Mouse (Mus musculus): ENCODE results near the gene Gm10320. TPM values are rescaled to one million over a fixed set of nuclear protein-coding genes. Genes with fewer than 3 reads are reported as not detected.
A peak's percentile ranks its signal among the peaks of the same experiment; 100 is the strongest.

Gm10320 gene
- polyA plus RNA-seq, 1 experiment from 2014 or later, result 1.3 TPM

DNA sequence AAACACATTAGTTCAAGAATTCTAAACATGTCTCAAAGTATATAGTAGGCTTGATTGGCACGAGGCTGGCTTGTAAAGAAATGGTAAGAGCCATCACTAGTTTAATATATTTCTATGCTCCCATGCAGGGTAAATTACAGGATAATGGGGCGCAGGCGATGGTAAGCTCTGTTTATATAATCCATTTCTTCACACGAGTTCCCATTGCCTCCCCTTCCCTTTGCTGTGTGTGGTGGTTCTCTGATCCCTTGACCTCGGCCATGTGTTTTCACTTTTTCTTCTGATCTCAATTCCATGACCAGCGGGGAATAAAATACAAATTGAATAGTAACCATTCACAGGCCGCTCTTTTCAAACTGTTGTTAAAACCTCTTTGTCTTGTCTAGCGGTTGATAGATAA lies 11.8 kb upstream of the Gm10320 start:
- Histone ChIP-seq H3K4me3 (replicated peaks) (no peak overlapping the region), H3K9me3 (replicated peaks) (no peaks in the 10 kb centered on the region), H3K36me3 (replicated peaks) (no peaks in the 10 kb centered on the region), H3K27ac (replicated peaks) (no peak overlapping the region), H3K9ac (no peak overlapping the region), H3K4me2 (no peak overlapping the region), H3K4me1 (replicated peaks) (no peaks in the 10 kb centered on the region; the same call in 1 of the 2 replicates), H3K27me3 (peaks cover 99% of the 10 kb centered on the region)
- no peak for ATAC-seq (ENCODE audit: insufficient read depth)
- 1% methylated on average over 8 of the region's 8 CpGs for WGBS (ENCODE audit: insufficient replicate concordance)

DNA sequence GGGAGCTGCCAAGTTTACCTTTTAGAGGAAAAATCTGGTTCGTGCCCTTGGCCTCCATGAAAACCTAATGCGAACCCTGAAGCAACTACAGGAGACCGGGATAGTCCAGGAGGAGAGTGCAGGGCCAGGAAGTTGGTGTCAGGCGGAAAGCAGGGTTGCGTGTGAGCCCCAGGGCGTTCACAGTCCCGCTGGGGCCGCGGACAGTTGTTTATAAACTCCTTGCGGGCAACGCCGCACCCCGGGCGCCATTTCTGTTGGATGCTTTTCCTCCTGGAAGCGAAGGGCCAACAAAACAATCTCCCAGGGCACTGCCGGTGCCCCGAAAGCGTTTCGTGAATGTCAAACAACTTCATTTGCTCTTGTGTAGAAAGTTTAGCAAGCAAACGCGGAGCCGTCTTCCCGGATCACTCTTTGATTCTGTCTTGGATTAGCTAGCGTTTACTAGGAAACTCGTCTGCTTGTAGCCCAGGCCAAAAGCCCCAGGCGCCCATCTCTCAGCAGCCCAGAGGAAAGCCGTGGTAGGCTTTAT lies 11.1 kb upstream of the Gm10320 start:
- H3K4me1 ChIP-seq (replicated peaks), result no peaks in the 10 kb centered on the region; the same call in 1 of the 2 replicates

DNA sequence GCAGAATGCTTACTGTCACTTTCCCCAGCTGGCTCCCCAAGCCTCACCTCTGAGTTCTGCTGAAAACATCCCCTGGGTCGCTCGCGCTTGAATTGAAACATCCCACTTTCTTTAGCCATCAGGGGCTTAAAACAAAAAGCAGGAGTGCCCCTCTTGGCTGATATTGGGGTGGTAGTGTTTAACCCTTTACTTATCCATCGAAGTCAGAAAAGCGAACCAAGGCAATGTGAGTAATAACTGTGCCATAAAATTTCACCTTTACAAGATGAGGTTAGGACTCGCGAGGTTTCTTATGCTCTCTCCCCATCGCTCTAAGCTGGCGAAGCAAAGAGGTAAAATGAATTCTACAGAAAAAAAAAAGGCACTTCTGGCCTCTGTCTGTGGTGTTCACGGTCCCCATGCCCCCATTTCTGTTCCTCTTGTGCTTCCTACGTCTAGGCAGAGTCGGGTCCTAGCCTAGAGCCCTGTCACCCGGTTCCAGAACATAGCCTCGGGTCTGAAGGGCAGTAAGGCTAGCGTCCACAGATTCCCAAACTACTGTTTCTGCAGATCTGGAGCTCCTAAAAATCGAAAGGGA lies 10.5 kb upstream of the Gm10320 start:
- Histone ChIP-seq H3K4me1 (replicated peaks) (no peaks in the 10 kb centered on the region; the same call in 1 of the 2 replicates), H3K27ac (replicated peaks) (no peak overlapping the region), H3K36me3 (replicated peaks) (no peaks in the 10 kb centered on the region), H3K9ac (no peak overlapping the region), H3K4me2 (no peak overlapping the region), H3K27me3 (peaks cover 100% of the 10 kb centered on the region), H3K9me3 (replicated peaks) (no peaks in the 10 kb centered on the region), H3K4me3 (replicated peaks) (no peak overlapping the region)
- ATAC-seq (ENCODE audit: insufficient read depth), result no peak
- WGBS (ENCODE audit: insufficient replicate concordance), result 2% methylated on average over 16 of the region's 16 CpGs

More for the DNA sequence above, 11.1 kb upstream of the Gm10320 start:
- Histone ChIP-seq H3K36me3 (replicated peaks) (no peaks in the 10 kb centered on the region), H3K4me3 (replicated peaks) (no peak overlapping the region), H3K4me2 (peak overlapping the region; percentile 25; the same call in 1 of the 2 replicates), H3K27ac (replicated peaks) (no peak overlapping the region), H3K9me3 (replicated peaks) (no peaks in the 10 kb centered on the region), H3K27me3 (peaks cover 100% of the 10 kb centered on the region), H3K9ac (no peak overlapping the region)
- WGBS (ENCODE audit: insufficient replicate concordance), result under 1% methylated on average over 27 of the region's 27 CpGs
- ATAC-seq (ENCODE audit: insufficient read depth), result no peak

DNA sequence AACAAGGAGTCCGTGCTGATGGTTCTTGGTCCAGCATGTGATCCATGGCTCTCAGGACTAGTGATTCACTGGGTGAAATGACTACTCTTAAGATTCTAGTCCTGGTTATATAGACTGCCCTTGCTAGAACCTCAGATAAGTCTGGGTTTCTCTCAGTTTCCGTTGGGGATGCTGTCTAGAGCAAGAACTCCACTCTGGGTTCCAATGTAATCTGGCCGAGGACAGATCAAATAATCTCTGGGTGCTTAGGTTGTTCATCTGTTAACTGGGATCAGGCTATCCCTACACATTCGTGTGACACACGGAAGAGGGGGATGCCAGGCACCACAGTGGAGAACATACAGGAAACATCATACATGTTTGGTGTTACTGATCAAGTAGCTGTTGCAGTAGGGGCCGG lies 9.5 kb upstream of the Gm10320 start:
- no peaks in the 10 kb centered on the region; the same call in 1 of the 2 replicates for H3K4me1 ChIP-seq (replicated peaks)
- H3K27me3 ChIP-seq, result peaks cover 93% of the 10 kb centered on the region
- H3K4me2 ChIP-seq, result no peak overlapping the region
- no peak overlapping the region for H3K9ac ChIP-seq
- WGBS (ENCODE audit: insufficient replicate concordance), result 4% methylated on average over 6 of the region's 6 CpGs
- H3K27ac ChIP-seq (replicated peaks), result no peak overlapping the region
- H3K4me3 ChIP-seq (replicated peaks), result no peak overlapping the region
- H3K9me3 ChIP-seq (replicated peaks), result no peaks in the 10 kb centered on the region
- no peak for ATAC-seq (ENCODE audit: insufficient read depth)
- no peaks in the 10 kb centered on the region for H3K36me3 ChIP-seq (replicated peaks)

DNA sequence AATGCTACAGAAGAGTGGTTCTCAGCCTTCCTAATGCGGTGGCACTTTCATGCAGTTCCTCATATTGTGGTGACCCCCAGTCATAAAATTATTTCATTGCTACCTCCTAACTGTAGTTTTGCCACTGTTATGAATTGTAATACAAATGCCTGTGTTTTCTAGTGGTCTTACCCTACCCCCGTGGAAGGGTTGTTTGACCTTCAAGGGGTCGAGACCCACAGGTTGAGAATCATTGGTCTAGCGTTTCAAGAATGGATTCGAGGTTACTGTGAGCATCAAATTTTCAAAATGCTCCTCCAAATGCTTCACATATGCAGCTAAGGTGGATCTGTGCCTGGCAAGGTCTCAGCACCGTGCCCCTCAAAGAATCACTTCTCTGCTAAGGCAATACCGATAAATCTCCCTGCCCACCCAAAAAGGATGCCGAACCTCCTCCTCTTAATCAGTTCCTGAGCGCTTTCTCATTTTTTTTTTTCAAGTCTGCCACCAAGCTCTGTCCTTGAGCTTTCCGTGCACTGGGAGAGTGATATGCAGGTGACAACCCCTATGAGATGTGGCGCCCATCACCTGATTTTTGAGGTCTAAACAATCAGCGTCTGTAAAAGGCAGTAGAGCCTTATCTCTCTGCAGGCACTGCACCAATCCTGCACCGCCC lies 8.8 kb upstream of the Gm10320 start:
- H3K36me3 ChIP-seq (replicated peaks), result no peaks in the 10 kb centered on the region
- ATAC-seq (ENCODE audit: insufficient read depth), result no peak
- no peak overlapping the region for H3K4me2 ChIP-seq
- H3K9ac ChIP-seq, result no peak overlapping the region
- WGBS (ENCODE audit: insufficient replicate concordance), result 16% methylated on average over 13 of the region's 13 CpGs
- H3K27me3 ChIP-seq, result peaks cover 86% of the 10 kb centered on the region
- H3K4me1 ChIP-seq (replicated peaks), result no peaks in the 10 kb centered on the region; the same call in 1 of the 2 replicates
- no peak overlapping the region for H3K27ac ChIP-seq (replicated peaks)
- no peak overlapping the region for H3K4me3 ChIP-seq (replicated peaks)
- H3K9me3 ChIP-seq (replicated peaks), result 0 out of 2 replicates have a peak, but pooled peaks cover 3% of the 10 kb centered on the region

DNA sequence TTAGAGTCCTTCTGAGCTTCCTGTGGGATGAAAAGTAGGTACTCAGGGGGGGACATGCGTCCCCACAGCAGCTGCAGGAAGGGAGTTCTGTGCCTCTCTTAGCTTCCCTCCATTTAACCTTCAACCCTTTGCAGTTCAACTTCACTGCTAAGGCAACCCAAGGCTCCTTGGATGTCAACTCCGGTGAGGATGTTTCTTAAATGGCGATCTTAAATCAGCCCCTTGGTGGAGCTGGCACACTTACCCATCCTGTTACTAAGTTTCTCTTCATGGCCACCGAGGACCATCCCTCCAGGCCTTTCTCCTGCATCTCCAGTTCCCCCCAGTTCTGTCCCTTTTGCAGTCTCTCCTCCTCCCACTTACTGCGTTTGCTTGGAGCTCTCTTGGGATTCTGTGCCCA lies 6.8 kb upstream of the Gm10320 start:
- Histone ChIP-seq H3K27ac (replicated peaks) (no peak overlapping the region), H3K4me2 (no peak overlapping the region), H3K36me3 (replicated peaks) (no peaks in the 10 kb centered on the region), H3K4me3 (replicated peaks) (no peak overlapping the region), H3K4me1 (replicated peaks) (no peaks in the 10 kb centered on the region), H3K27me3 (peaks cover 65% of the 10 kb centered on the region), H3K9ac (no peak overlapping the region), H3K9me3 (replicated peaks) (0 out of 2 replicates have a peak, but pooled peaks cover 3% of the 10 kb centered on the region)
- no peak for ATAC-seq (ENCODE audit: insufficient read depth)
- WGBS (ENCODE audit: insufficient replicate concordance), result 44% methylated on average over 5 of the region's 5 CpGs

DNA sequence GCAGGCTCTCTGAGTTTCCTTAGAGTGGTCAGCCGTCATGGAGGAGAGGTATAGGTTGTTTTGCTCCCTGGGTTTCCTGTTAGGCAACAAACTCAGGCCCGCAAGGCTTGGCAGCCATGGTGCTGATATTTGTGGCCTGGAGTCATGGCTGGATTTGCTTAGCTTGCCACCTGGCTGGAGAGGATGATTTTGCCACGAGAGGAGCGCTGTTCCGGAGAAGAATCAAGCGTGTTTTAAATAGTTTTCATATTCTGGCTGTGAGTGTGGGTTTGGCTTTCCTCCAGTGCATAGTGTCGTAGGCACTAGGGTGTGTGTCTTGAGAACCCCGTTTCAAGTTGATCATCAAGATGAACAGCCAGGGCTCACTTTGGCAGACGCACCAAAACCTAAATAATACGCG lies 6.3 kb upstream of the Gm10320 start:
- no peak overlapping the region for H3K9ac ChIP-seq
- H3K9me3 ChIP-seq (replicated peaks), result 0 out of 2 replicates have a peak, but pooled peaks cover 3% of the 10 kb centered on the region
- H3K27me3 ChIP-seq, result peaks cover 61% of the 10 kb centered on the region
- no peaks in the 10 kb centered on the region for H3K4me1 ChIP-seq (replicated peaks)
- 55% methylated on average over 11 of the region's 11 CpGs for WGBS (ENCODE audit: insufficient replicate concordance)
- no peak overlapping the region for H3K4me3 ChIP-seq (replicated peaks)
- no peak overlapping the region for H3K27ac ChIP-seq (replicated peaks)
- H3K4me2 ChIP-seq, result no peak overlapping the region
- no peaks in the 10 kb centered on the region for H3K36me3 ChIP-seq (replicated peaks)
- no peak for ATAC-seq (ENCODE audit: insufficient read depth)

DNA sequence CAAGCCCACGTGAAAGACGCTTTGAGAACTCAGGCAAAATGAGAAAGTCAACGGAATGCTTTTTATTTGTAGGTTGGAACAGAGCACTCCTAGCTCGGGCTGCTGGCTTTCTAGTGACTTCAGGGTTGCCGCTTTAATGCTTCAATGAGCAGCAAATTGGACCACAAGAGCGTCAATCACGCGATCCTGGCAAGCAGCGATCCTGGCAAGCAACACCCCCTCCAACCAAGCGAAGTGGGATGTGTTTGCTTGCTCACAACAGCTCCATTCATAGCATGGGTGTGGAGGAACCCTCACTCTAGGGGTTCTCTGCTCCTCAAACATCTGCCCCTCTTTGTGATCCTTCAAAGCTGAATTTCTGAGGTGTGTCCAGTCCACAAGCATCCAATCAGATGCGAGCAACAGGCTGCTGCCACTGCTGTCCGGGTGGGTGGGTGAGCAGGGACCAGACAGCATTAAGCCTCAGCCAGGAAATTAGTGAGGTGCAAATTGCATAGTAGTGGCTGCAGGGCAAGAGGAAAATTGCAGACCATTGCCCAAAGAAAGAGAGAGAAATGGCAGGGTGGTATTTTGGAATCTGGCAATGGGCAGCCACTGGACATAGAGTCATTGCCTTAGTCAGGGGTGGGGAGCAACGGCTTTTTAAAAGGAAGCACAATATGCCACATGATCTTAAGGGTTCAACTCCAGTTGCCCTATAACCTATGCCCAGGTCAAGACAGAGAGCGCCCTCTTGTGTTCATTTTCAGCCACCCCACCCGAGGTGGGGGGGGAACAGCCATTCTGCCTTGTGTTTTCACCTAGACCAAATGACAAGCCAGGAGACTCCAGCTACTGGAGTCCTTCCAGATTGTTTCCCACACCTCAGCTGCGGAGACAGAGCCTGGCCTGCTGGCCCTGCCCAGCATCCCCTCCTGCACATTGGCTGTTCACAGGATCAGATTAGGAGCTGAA lies 5.4 kb upstream of the Gm10320 start:
- no peak for ATAC-seq (ENCODE audit: insufficient read depth)
- Histone ChIP-seq H3K4me2 (no peak overlapping the region), H3K36me3 (replicated peaks) (no peaks in the 10 kb centered on the region), H3K9me3 (replicated peaks) (0 out of 2 replicates have a peak, but pooled peaks cover 3% of the 10 kb centered on the region), H3K27me3 (peaks cover 52% of the 10 kb centered on the region), H3K9ac (no peak overlapping the region), H3K27ac (replicated peaks) (no peak overlapping the region), H3K4me3 (replicated peaks) (no peak overlapping the region), H3K4me1 (replicated peaks) (no peaks in the 10 kb centered on the region)
- WGBS (ENCODE audit: insufficient replicate concordance), result 30% methylated on average over 16 of the region's 16 CpGs

DNA sequence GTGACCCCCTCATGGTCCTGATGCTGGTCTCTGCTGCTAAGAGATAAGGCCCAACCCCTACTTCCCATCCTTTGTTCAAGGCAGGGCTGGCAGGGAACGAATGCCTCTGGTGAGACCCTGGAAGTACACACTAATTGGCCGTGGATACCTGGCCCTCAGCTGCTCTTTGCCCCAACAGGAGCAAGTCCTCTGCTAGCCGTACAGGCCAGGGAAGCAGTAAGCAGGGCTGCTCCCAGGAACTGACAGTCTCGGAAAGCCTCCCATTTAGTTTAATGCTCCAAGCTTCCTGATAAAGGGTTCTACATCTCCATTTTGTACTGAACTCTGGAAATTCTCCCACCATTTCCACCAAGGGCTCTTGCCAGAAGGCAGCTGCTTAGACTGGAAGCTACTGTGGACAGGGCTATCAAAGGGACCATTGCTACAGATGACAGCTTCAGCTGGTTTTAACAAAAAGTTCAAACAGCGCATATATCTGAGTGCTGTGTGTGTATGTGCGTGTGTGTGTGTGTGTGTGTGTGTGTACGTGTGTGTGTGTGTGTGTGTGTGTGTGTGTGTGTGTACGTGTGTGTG lies 2.8 kb upstream of the Gm10320 start:
- WGBS (ENCODE audit: insufficient replicate concordance), result 55% methylated on average over 6 of the region's 8 CpGs
- no peaks in the 10 kb centered on the region for H3K36me3 ChIP-seq (replicated peaks)
- H3K27ac ChIP-seq (replicated peaks), result no peak overlapping the region
- H3K9me3 ChIP-seq (replicated peaks), result 0 out of 2 replicates have a peak, but pooled peaks cover 3% of the 10 kb centered on the region
- peaks cover 26% of the 10 kb centered on the region for H3K27me3 ChIP-seq
- H3K4me1 ChIP-seq (replicated peaks), result no peaks in the 10 kb centered on the region
- H3K4me3 ChIP-seq (replicated peaks), result no peak overlapping the region
- H3K4me2 ChIP-seq, result no peak overlapping the region
- no peak overlapping the region for H3K9ac ChIP-seq
- ATAC-seq (ENCODE audit: insufficient read depth), result no peak

DNA sequence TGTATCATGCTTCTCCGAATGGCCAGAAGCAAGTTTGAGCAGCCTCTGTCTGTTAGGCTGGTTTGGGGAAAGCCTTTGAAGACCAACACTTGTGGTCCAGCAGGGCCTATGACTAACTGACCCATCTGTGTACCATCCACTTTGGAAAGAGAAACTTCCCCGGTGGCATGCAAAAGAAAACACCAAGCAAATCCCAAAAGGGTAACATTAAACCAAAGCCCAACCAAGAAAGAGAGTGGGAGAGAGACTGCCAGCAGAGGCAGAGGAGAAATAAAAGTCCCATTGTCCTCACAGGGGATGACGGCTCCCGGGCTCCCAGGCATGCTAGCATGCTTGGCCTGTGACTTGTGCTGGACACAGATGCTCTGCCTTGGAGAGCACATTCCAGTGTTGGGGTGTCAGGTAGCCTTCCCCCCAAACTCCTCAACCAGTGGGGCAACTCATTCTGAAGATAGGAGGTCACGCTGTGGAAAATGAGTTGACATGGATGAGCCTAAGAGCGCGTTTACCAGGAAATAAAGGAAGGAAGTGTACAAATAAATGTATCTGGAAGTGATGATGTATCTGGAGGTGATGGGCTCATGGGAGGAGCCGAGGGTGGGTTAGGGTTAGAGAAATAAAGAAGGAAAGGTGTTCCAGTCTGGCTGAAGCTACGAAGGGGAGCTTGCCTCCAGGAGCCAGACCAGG lies 911 bp upstream of the Gm10320 start:
- ATAC-seq (ENCODE audit: insufficient read depth), result no peak
- no peaks in the 10 kb centered on the region for H3K4me1 ChIP-seq (replicated peaks)
- H3K9ac ChIP-seq, result no peak overlapping the region
- H3K27ac ChIP-seq (replicated peaks), result no peak overlapping the region
- no peaks in the 10 kb centered on the region for H3K36me3 ChIP-seq (replicated peaks)
- H3K27me3 ChIP-seq, result peaks cover 7% of the 10 kb centered on the region; the same call in 1 of the 2 replicates
- 0 out of 2 replicates have a peak, but pooled peaks cover 3% of the 10 kb centered on the region for H3K9me3 ChIP-seq (replicated peaks)
- H3K4me2 ChIP-seq, result no peak overlapping the region
- no peak overlapping the region for H3K4me3 ChIP-seq (replicated peaks)
- WGBS (ENCODE audit: insufficient replicate concordance), result 55% methylated on average over 9 of the region's 9 CpGs
